Mouse (Mus musculus) lung, postnatal 0 days (tissue): ENCODE measurements around the gene Npr1.

Experiments
- CTCF ChIP-seq: IDR thresholded peaks from 2 replicates; pipeline ENCODE4 v1.5.1; 2016; ENCODE audit warnings: antibody characterized with exemption, mild to moderate bottlenecking
- EP300 ChIP-seq: IDR thresholded peaks from 2 replicates; pipeline ENCODE4 v1.6.1; 2016; ENCODE audit warnings: antibody characterized with exemption, mild to moderate bottlenecking, control low read depth

GRCm38 (mm10) chr3:90513796-90514590, 48.3 kb upstream of the Npr1 start, which contains the start of the genes S100a1 and S100a13:
- TF ChIP-seq CTCF = peak; percentile 75
- no peak for TF ChIP-seq EP300
